Mouse (Mus musculus) frontal cortex, postnatal 14 days (tissue): ENCODE results near the gene Zfp777.

Experiments
- DNase-seq, 2 experiments: peaks; one replicate each; pipeline ENCODE4 v3.0.0; 2022; ENCODE audit warnings: low spot score in 2 of 2

Zfp777 gene

DNA sequence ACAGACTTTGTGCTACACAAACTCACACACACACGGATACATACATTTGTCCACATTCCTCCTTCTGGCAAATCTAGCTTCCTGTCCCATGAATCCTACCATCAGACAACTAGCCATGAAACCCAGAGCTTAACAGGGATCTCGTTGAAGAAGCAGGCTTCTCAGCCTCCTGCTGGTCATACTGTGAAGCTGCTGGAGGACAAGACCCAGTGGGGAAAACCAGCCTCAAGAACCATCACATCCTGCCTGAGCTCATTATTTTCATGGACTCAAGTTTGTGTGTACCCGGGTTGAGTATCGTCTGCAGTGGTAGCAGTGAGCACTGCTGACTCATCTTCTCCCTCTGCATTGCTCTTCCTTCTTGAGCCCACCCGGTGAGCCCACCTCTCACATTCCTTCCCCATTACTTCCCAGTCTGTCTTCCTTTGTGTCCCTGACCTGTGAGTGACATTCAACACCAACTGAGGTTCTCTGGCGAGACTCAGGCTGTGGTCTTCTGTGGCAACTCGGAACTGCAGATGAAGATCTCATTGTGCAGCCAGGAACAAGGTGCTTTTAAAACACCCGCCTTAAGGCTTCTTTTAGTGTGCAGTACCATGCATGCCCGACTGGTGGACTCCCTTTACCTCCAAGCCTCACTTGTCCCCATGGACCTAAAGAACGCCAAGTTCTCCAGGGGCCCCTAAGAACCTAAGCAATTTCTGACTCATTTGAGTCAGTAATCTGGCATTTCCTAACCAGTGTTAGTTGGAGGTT lies 22.6 kb downstream of the Zfp777 start:
- no peak for DNase-seq

DNA sequence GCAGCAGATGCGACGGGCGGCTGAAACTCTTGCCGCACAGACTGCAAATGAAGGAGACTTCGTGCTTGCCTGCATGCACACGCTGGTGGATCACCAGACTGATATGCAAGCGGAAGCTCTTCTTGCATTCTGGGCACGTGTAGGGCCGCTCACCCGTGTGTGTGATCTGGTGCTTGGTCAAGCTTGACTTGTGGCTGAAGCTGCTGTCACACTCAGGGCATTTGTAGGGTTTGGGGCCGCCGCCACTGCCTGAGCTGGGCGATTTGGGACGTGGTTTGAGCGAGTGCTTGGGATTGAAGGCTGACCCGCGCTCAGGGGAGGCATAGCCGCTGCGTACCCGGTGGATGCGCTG lies 23.7 kb downstream of the Zfp777 start:
- DNase-seq = no peak

DNA sequence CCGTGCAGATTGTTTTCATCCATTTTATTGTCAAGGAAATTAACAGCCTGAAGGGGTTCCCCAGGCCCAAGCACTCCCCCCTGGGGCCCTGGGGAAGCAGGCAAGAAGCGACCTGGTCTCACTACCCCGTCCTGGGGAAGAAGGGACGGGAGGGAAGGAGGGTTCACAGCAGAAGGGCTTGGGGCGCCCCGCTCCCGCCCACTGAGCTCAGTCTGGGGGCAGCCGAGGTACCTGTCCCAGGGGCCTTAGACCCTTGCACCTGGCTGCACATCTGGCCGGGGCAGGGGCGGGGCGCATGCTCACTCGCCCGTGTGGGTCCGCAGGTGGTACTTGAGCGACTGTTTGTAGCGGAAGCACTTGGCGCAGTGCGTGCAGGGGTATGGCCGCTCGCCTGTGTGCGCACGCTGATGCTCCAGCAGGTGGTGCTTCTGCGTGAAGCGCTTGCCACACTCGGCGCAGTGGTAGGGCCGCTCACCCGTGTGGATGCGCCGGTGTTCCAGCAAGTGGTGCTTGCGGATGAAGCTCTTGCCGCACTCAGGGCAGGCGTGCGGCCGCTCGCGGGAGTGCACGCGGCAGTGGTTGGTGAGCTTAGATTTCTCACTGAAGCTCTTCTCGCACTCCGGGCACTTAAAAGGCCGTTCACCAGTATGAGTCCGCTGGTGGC lies 24.2 kb downstream of the Zfp777 start:
- DNase-seq = no peak

DNA sequence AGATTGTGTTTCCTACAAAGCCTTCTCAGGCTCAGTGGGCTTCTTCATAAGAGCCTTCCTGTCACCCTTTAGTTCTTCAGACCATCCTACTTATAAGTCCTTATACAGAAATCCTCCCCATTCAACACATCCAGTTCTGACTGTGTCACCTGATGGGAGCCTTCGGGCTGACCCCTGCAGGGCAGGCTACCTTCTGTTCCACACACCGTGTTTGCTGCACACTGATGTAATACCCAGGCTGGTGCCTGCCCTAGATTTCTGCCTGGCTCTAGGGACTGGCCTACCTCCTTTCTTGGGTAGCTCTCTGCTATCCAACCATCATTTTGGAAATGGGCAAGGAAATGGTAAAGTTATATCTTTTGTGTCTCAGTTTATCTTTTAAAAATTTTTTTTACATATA lies 26.0 kb downstream of the Zfp777 start:
- no peak for DNase-seq

DNA sequence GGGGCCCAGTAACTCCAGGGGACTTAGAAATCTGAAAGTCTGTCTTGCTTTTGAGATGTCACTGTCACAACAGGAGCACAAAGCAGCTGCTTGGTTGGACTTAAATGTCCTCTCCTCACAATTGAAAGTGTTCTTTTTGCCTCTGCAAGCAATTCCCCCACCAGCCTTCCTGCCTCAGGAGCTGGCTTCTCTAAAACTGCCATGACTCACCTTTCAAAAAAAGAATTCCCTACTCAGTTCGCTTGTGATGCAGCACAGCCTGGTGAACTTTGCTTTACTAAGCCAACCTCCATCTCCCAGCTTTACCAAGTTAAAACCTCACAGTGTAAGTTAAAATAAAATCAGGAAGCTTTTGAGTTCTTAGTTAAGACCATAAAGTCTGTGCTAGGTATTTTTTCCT lies 27.0 kb downstream of the Zfp777 start:
- DNase-seq = no peak

DNA sequence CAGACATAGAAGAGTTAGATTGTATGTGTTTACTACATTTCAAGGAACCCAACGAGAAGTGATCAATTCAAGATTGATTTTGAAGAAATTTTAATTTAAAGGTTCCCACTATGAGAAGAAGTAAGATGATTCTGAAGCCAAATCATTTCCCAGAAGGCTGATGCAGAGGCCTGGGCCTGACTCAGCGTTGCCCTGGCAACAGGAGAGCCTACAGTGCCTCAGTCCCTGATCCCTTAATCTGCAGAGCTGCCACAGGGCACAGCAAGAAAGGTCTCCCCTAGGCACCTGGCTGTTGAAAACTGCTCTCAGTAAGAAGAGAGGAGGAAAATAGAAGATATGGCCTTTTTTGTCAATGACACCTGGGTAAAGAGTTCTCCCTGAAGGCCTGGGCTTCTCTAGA lies 28.7 kb downstream of the Zfp777 start:
- DNase-seq = no peak

DNA sequence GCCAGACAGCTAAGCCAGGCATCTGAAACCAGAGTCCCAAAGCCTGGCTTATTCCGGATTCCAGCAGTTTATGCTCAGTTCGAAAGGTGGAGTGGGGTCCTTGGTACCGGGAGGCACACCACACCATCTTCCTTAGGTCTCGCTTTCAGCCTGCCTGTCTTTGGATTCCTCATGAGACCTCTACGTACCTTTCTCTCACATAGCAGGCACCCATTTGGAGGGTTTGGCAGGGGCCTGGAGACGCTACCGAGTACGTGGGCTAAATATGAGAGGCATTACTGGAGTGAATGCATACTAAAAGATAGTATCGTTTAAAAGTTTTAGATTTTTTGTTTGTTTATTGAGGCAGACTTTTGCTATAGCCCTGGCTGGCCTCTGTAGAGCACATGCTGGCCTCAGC lies 31.9 kb downstream of the Zfp777 start:
- no peak for DNase-seq

DNA sequence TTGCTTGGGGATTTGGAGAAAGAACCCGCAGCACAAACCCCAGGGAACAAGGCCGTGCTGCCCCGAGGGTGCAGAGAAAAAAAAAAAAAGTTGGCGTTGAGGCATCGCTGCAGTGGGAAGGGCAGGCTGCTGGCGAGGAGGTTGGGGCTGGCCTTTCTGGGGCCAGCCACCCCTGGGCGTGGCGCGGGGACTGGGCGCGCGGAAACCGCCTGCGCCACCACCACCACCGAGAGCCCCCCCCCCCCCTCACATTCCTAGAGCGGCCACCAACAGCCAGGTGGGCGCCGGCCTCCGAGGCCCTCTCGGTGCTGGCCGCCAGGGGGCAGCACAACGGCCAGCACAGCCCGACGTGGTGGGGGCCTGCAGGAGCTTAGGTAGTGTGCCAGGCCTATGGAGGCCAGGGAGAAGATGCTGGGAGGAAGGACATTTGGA lies 32.6 kb downstream of the Zfp777 start:
- DNase-seq = peak in 1 of 2 experiments; percentile 32

DNA sequence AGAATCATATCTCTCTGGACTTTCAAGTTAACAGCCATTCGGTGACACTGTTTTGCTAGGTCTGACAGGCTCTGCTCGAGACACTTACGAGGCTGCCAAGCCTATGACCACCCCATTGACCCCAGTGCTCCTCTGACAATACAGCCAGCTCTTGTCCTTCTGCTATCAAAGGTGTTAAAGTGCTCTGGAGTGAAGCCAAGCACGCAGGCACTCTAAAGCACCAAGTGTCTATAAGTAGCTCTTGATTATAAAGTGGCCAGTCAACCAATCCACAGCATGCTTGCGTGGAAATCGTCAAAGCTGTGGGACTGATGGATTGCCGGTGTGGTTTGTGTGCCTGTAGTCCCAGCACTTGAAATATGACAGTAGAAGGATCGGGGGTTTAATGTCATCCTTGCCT lies 38.0 kb downstream of the Zfp777 start:
- no peak for DNase-seq

DNA sequence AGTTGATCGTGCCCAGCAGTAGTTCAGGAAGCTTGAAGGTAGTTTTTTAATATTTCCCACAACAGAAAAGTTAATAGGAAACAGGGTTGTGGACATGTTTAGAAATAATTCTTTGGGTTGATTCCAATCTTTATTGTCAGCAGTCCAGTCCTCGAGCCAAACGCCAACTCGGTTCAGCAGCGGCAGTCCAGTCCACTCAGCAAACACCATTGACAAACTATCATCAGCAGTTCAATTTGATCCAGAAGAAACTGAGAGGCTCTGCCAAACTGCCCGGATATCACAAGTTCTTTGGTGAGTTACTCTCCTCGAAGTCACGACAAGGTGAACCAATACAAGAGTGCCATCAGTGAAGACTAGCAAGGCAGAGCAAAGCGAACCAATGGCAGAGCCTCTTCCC lies 53.0 kb downstream of the Zfp777 start:
- no peak for DNase-seq

DNA sequence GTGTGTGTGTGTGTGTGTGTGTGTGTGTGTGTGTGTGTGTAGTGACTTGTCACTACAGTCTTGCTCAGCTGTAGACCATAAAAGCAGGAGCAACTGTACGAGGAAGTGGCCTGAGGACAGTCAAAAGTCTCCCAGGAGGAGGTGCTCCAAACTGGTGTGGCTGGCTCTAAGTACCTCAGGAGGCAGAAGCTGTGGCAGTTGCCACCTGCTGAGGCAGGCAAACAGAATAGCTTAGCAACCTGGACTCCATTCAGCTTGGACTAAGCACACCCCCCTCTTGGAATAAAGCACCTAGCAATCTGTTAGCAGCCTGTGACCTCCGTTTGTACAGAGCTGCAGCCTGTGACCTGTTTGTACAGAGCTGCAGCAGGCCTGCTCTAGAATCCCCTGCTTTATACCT lies 64.8 kb downstream of the Zfp777 start:
- no peak for DNase-seq

DNA sequence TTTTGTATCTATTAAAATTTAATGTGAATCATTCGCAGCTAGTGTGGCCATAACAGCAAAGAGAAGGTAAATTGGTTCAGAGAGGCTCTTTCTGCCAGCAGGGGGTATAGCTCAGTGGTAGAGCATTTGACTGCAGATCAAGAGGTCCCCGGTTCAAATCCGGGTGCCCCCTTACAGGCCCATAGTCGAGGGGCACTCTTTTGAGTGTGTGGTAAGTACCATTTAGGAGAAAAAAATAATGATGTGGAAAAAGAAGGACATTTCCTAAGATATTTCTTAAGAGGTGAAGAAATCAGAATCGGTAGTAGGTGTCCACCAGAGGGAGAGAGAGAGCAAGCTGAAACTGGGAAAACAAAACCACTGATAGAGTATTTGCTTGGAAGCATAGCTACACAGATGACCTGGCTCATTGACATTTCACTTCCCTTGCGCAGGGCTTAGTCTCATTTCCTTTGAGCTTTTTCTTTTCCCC lies 69.8 kb downstream of the Zfp777 start:
- DNase-seq = peak; percentile 54 to 68

DNA sequence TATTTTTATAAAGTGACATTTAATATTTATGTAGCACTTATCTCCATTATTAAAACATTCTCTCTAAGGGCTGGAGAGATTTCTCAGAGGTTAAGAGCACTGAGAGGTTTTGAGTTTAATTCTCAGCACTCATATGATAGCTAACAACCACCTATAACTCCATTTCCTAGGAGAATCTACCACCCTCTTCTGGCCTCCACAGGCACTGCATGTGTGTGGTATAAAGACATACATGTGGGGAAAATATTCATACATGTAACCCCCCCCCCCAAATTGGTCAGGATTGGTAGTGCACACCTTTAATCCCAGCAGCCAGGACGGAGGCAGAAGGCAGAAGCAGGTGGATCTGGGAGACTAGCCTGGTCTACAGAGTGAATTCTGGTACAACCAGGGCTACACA lies 74.1 kb downstream of the Zfp777 start:
- no peak for DNase-seq
